Comparison of ENCODE assay signal across 10 mouse cellular contexts in genomic region chrX:77409370-77409769, GRCm38 (mm10).
DNase-seq lines count a peak whose midpoint lies in the region; ATAC-seq and TF ChIP-seq lines count a peak whose summit lies in the region.
"Had no signal": no experiment of that assay in that cellular context is flagged by ENCODE, and none has a peak within 500 bp of the region (broad histone marks: within the 10 kb centered on the region; RNA-seq: fewer than 3 reads in every experiment).

No protein-coding gene starts in this region.

- no peak for ATAC-seq in intestine, postnatal 0 days

- H3K4me2 ChIP-seq in intestine, postnatal 0 days (replicated peaks; ENCODE audit: low read depth), result no peak overlapping the region
- H3K4me2 ChIP-seq: lung, embryonic 15.5 days; stomach, embryonic 15.5 days had no signal

- no peak for TF ChIP-seq CTCF in testis, adult 2 months (IDR thresholded peaks at IDR 0.05; ENCODE audit: control insufficient read depth, insufficient read depth, insufficient replicate concordance, low read depth, low read length)
- no peak for TF ChIP-seq CTCF in intestine, postnatal 0 days (IDR thresholded peaks at IDR 0.05; ENCODE audit: low read depth)

- H3K9me3 ChIP-seq in intestine, postnatal 0 days (ENCODE audit: control insufficient read depth), result no peaks in the 10 kb centered on the region
- H3K9me3 ChIP-seq: lung, embryonic 15.5 days; stomach, embryonic 15.5 days had no signal

- H3K27ac ChIP-seq in testis, adult 2 months (ENCODE audit: control insufficient read depth, insufficient read depth, low read depth, low read length), result peak overlapping the region; percentile 5
- H3K27ac ChIP-seq in intestine, postnatal 0 days (ENCODE audit: low read depth, low read length), result no peak overlapping the region
- H3K27ac ChIP-seq: lung, embryonic 15.5 days; stomach, embryonic 15.5 days had no signal

- H3K27me3 ChIP-seq in testis, adult 2 months (ENCODE audit: control insufficient read depth, insufficient read depth, low read length), result no peaks in the 10 kb centered on the region
- H3K27me3 ChIP-seq in intestine, postnatal 0 days (replicated peaks; ENCODE audit: control insufficient read depth, insufficient read depth, low read length), result no peaks in the 10 kb centered on the region
- H3K27me3 ChIP-seq: lung, embryonic 15.5 days; stomach, embryonic 15.5 days had no signal

- no peak for TF ChIP-seq POLR2A in testis, adult 2 months (IDR thresholded peaks at IDR 0.05; ENCODE audit: control insufficient read depth, low read depth, low read length)

- H3K4me3 ChIP-seq in testis, adult 2 months (ENCODE audit: control insufficient read depth, low read depth, low read length), result no peak overlapping the region
- no peak overlapping the region for H3K4me3 ChIP-seq in intestine, postnatal 0 days (ENCODE audit: low read depth, low read length)
- H3K4me3 ChIP-seq: lung, embryonic 15.5 days; stomach, embryonic 15.5 days had no signal

- no peaks in the 10 kb centered on the region for H3K36me3 ChIP-seq in testis, adult 2 months (ENCODE audit: control insufficient read depth, insufficient read depth, low read length)
- H3K36me3 ChIP-seq in intestine, postnatal 0 days (ENCODE audit: control insufficient read depth, insufficient read depth), result no peaks in the 10 kb centered on the region
- H3K36me3 ChIP-seq: lung, embryonic 15.5 days; stomach, embryonic 15.5 days had no signal

- 72% methylated on average over 7 of the region's 7 CpGs for WGBS in intestine, postnatal 0 days

- DNase-seq in adrenal gland, postnatal 14 days, result peak; percentile 19
- no peak for DNase-seq in adrenal gland, adult 2 months
- peak; percentile 8 for DNase-seq in ovary, adult 18-20 months (ENCODE audit: low spot score)
- no peak for DNase-seq in ovary, postnatal 14 days (ENCODE audit: low spot score)
- DNase-seq in kidney, postnatal 25 days, result peak; percentile 2 to 73
- no peak for DNase-seq in thymus, adult 18-20 months

- H3K9ac ChIP-seq in intestine, postnatal 0 days (ENCODE audit: low read depth, low read length), result no peak overlapping the region
- H3K9ac ChIP-seq: lung, embryonic 15.5 days; stomach, embryonic 15.5 days had no signal

- no peaks in the 10 kb centered on the region for H3K4me1 ChIP-seq in testis, adult 2 months (ENCODE audit: control insufficient read depth, insufficient read depth, low read length)
- no peaks in the 10 kb centered on the region for H3K4me1 ChIP-seq in intestine, postnatal 0 days (replicated peaks; ENCODE audit: control insufficient read depth, insufficient read depth, low read length)
- H3K4me1 ChIP-seq: lung, embryonic 15.5 days; stomach, embryonic 15.5 days had no signal

Comparison
In these comparisons a context has a peak if more than half of its experiments do, and no peak if none do; other contexts are left out.
1. DNase-seq: peak in adrenal gland, postnatal 14 days (single experiment), ovary, adult 18-20 months (single experiment) and kidney, postnatal 25 days (2 of 2); none in adrenal gland, adult 2 months (single experiment), ovary, postnatal 14 days (single experiment) and thymus, adult 18-20 months (0 of 2).